Mouse (Mus musculus): ENCODE measurements around the gene Zfp646.
A peak's percentile ranks its signal among the peaks of the same experiment; 100 is the strongest.
"Not testable (repeated sequence)": the region's sequence is repeated elsewhere in the genome, so short reads cannot be mapped to it uniquely, and the experiment has no call there.

Gene Zfp646

DNA sequence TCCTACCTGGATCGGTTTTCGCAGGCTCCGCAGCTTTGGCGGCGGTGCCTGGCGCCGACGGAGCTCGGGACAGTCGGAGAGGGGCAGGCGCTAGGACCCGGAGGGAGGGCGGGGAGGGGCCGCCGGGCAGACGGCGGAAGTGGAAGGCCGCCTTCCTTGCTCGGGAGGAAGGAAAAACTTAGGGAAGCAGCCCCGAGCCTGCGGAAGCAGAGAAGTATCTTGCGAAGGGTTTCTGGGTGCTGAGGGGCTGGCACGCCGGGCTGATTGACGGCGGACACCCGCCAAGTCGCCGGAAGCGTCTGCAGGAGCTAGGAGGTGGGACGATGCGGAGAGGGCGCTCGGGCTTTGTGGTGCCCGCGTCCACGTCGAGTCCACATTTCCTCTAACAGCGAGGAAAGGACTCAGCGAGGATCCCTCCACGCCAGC, at the start of gene Zfp646:
Gene Zfp646, plus strand, starts transcription at position 181 of the 426 bp plus-strand sequence.
- DNase-seq: peak; percentile 80

DNA sequence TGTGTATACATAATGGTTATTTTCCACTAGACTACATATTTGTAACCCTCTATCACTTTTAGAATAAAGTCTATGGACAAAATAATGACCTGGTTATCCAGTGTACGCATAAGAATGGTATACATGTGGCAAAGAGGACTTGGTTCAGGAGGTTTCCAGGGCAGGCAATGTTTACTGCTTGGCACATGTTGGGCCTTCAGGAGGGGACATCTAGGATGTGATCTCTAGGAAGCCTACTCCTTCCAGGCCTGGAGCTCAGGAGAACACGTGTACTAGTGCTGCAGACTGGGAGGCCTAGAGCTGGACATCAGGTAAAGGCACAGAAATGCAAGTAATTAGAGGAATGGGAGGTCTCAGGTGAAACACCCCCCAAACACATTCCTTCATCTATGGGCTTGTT, 40.5 kb upstream of the Zfp646 start:
- DNase-seq: no peak

DNA sequence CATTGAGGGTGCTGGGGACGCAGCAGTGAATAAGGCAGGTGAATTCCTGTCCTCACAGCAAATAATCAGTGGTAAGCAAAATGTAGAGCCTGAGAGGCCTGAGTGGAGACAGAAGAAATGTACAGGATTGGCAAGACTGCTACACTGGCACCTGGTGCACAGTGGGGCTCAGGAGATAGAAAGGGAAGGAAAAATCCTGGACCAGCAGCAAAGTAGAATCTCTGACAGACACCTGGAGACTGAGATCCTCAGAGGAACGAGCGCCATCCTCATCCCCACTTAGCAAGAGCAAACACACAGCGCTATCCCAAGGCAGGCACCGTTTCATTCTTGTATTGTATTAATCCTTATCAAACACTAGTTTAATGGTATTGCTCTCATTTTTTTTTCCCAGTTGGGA, 38.5 kb upstream of the Zfp646 start:
- no peak for DNase-seq

DNA sequence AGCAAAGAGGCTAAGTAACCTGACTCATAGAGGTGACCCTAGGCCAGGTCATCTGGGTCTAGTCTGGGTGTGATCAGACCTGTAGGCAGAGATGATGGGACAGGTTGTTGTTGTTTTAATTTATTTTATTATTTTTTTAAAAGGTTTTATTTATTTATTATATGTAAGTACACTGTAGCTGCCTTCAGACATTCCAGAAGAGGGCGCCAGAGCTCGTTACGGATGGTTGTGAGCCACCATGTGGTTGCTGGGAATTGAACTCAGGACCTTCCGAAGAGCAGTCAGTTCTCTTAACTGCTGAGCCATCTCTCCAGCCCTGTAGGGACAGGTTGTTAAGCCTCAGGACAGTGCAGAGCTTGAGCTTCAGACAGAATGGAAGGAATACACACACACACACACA, 38.1 kb upstream of the Zfp646 start:
- not testable (repeated sequence) for DNase-seq

DNA sequence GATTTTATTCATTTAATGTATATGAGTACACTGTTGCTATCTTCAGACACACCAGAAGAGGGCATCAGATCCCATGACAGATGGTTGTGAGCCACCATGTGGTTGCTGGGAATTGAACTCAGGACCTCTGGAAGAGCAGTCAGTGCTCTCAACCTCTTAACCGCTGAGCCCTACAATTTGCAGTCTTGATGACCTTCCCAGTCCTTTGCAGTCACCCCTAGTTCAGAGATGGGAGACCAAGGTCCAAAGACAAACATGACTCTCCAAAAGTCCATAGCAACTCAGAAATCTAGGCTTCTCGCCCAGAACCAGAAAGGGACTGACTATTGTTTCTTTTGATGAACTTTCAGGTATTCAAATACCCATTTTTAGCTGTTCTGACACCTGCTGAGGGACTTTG, 36.0 kb upstream of the Zfp646 start:
- not testable (repeated sequence) for DNase-seq

DNA sequence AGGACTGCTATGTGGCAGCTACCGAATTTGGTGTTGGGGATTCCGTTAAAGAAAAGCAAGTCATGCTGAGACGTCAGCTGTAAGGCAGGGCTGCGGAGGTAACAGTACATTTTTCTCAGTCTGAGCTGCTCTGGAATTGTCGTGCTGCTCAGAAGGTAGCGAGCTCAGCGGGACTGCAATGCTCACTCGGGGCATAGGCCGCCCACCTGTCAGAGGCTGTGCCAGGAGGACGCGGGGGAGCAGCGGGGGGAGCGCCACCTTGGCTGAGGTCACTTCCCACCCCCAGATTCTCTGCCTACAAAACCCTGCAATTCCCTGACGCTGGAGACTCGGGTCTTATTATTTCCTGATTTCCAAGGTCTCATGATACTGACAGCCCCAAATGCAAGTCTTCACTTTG, 35.1 kb upstream of the Zfp646 start:
- peak; percentile 84 for DNase-seq

DNA sequence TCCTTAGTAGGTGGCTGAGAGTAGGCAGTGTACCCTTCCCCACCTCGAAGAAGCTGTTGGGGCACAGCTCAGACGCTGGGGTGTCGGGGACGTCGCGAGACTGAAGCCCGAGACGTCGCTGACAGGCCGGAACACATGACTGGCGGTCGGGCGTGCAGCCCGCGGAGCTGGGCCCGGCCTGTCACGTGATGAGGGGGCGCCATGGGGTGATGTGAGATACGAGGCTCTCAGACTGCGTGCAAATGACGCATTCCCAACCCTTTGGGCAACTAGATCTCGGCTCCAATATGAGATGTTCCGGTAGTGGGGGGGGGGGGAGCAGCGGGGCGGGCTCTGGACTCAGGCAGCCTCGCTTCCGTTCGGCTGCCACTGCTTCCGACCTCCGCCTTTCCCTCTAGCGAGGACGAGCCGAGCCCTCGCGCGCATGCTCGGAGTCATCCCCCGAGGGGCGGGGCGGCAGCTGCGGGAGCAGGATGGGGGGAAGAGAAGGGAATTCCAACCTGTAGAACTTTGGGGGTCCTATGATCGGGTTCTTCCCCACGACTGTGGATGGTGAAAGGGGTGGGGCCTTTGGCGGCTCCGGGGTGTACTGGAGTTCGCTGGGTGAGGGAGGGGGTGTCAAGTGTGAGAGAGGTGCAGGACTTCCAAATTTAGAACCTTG, 34.6 kb upstream of the Zfp646 start:
- DNase-seq: peak; percentile 95

DNA sequence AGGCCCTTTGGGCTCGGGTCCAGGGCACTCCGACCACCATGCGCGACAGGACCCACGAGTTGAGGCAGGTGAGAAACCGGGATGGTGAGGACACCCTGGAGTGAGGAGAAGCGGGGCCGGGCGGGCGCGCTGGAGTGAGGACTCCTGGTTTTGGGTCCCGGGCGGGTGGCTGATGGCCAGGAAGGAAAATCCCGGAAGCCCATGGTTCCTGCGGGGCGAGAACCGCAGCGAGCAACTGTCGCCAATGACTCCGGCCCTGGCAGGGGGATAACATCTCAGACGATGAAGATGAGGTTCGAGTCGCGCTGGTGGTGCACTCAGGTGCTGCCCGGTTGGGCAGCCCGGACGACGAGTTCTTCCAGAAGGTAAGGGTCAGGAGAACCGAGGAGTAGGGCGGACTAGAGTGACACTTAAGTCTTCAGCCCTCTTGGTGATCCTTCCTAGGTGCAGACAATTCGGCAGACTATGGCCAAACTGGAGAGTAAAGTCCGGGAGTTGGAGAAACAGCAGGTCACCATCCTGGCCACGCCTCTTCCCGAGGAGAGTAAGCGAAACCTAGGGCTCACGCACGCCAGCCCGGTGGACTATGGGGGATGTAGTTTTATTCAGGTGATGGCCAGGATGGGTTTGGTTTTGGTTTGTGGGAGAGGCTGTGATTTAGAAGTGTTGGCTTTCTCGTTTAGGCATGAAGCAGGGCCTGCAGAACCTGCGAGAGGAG, 33.9 kb upstream of the Zfp646 start:
- DNase-seq: peak; percentile 81

DNA sequence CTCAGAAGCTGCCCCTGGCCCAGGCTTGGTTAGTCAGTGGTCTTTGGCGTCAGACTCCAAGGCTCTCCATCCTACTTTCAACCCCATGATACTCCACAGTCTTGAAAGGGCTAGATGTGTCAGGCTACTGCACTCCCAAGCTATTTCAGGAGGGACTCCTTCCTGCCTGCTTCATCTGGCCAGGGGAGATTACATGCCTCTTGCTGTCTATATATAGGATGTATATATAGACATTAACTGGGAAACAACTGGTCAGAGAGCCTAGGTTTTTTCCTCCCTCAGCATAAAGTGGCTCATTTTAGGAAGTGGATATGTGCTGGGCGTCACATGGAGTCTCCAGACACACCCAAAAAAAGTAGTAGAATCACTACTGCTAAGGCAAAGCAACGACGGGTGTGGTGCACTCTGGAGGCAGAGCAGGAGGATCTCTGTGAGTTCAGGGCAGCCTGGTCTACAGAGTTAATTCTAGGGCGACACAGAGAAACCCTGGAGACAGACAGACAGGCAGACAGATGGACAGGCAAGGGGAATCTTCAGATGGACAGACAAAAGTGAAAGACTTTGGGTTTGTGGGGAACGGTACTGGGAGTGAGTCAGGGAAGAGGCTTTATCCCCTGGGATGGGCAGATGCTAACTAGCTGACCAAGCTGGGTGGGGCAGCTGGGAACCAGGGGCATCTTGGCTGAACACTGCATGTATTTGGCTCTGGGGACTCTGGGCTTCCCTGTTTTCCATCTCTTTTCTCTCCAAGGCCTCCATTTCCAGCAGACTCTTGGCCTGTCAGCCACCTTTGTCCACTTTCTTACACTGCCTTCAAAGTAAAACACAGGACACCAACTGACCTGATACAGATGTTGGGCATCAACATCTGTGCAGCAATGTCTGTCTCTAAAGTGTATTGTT, 25.8 kb upstream of the Zfp646 start:
- no peak for DNase-seq

DNA sequence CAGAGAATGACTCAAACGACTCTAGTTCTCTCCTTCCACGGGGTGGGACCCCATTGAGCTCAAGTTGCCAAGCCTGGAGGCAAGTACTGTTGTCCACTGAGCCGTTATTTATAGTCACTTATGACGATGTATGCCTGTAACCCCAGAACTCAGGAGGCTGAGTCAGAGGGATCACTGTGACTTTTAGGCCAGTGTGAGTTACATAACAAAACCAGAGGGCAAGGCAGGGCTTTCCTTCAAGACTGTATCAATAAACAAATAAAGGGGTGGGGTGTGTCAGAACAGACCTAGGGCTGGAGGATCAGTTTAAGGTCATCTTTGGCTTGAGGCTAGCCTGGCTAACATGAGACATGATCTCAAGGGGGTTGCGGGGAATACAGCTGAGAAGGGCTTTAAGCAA, 25.1 kb upstream of the Zfp646 start:
- no peak for DNase-seq

DNA sequence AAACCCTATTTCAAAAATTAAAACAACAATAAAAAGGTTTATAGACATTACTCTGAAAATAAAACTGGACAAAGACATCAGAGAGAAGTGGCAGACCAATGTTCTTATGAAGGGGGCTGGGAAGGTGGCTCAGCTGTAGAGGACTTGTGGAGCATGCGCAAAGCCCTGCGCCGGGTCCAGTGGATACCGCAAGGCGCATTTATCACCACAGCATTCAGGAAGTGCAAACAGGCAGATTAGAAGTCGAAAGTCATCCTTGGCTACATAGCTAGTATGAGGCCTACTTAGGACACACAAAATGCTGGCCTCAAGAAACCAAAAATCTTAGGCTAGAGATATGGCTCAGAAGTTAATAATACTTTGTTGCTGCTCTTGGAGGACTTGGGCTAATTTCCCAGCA, 17.8 kb upstream of the Zfp646 start:
- DNase-seq: no peak

DNA sequence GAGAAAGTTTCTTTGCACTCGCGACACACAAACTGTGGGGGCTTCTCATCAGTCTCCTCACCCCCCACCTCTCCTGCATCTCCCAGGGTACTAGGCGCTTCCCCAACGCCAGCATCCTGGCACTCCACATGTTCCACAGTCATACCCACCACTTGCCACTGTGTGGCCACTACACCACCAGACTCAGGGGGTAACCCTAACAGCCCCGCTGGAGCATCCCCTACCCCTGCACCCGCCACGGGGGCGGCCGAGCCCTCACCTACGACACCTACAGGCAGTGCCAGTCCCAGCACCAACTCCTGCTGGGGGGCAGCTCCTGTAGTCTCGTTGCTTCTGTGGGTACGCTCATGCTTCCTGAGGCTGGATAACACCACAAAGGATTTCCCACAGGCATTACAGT, 9.6 kb upstream of the Zfp646 start:
- DNase-seq: no peak

DNA sequence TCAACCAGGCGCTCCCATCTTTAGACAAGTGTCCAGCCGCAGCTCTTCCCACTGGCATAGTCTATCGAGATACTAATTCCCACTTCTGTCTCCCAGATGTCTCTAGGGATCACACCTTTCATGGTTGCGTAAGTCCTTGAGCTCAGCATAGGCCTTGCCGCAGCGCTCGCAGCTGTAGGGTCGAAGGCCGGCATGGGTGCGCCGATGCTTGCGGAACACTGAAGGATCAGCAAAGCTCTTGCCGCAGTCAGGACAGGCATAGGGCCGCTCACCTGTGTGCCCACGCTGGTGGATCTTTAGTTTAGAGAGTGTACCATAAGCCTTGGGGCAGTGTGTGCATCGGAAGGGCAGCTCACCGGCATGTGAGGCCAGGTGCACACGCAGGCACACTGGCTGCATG, 8.4 kb upstream of the Zfp646 start:
- no peak for DNase-seq

DNA sequence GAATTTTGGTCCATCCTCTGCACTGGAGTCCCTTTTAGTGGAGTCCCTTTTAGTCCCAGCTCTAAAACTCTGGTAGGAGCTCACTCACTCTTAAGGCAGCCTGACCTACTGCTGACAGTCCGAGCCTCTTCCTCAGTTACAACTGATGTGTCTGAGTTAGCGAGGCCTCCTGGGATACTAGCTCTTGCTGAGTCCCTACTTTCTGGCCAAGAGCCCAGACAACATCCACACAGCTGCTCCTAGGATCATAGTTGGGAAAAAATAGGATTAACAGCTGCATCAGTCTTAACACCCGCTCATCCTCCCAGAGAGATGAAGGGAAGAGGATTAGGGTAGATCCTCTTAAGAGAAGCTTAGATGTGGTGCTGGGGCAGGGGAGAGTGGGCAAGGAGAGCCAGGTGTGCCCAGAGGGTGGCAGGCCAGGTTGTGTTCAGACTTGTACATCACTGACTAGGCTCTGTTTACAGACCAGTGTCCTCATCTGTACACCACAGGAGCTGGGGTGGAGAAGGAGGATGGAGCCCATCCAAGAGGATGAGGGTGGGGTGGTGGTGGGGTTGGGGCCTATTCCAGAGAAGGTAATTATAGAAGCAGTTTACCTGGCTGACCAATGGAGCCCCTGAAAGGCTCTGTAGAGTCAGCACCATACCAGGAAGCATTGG, 6.7 kb upstream of the Zfp646 start:
- DNase-seq: no peak

DNA sequence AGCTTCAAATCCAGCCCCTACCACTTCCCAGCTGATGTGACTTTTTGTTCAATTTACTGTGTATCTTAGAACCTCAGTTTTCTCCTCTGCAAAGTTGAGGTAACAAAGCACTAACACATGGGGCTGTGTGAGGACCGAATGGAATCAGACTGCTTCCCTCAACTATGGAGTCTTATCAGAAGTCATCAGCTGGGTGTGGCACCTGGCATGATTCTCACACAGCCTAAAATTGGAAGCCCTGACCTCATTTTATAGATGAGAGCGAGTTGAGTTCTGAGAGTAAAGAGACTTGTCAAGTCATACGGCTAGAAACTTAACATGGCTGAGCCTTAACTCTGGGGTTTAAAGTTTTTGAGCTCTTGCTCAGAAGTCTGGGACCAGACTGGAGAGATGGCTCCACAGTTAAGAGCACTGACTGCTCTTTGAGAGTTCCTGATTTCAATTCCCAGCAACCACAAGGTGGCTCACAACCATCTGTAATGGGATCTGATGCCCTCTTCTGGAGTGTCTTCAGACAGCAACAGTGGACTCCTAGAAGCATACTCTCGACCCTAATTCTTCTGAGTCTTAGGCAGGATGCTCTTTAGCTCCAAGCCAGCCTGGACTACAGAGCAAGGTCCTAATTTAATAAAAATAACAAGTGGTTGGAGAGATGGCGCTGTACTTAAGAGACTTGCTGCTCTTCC, 5.7 kb upstream of the Zfp646 start:
- peak; percentile 34 for DNase-seq

DNA sequence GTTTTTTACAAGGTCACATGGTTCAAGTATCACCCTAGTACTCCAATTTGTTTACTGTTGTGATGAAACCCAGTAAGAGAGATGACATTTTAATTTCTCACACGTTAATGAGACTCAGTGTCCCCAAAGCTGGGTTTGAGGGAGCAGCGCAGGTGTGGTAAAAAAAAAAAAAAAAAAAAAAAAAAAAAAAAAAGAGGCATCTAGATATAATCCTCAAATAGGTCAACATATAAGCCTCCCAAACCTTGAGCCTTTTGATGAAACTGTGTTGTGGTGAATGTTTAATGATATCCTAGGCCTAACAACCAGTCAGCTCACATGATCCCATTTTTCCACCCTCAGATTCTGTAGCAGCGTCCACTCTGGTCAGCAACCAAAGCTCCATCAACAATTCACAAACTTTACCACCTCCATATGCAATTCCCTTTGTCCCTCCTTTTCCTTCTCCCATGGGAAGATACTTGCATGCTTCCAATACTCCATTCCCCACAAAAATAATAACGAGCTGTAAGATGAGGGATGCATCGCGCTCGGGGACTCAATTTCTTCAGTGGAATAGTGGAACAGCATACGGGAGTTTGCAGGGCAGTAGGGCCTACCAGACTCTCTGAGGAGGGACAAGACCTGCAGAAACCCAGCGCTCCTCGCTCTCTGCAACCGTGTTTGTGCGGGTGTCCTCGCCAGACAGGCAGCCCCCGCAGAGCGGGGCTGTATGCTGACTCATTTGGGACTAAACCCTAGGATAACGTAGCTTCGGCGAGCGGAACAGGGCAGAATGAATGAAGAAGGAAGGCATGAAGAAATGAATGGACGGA, 1.0 kb upstream of the Zfp646 start:
- DNase-seq: no peak

DNA sequence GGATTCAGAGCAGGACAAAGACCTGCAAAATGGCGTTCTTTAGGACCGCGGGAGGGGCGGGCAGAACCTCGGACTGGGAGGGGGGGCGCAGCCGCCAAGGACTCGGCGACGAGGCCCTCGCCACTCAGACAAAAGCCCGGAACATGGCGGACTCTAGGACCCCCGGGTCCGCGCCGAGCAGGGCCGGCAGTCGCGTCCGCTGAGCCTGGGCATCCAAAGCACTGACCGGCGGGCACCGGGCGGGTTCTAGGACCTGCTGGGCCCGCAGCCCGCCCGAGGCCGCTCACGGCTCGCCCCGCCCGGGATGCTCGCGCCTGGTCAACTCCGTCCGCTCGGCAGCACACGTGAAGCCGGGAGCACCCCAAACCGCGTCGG, 407 bp upstream of the Zfp646 start:
- peak; percentile 92 for DNase-seq

DNA sequence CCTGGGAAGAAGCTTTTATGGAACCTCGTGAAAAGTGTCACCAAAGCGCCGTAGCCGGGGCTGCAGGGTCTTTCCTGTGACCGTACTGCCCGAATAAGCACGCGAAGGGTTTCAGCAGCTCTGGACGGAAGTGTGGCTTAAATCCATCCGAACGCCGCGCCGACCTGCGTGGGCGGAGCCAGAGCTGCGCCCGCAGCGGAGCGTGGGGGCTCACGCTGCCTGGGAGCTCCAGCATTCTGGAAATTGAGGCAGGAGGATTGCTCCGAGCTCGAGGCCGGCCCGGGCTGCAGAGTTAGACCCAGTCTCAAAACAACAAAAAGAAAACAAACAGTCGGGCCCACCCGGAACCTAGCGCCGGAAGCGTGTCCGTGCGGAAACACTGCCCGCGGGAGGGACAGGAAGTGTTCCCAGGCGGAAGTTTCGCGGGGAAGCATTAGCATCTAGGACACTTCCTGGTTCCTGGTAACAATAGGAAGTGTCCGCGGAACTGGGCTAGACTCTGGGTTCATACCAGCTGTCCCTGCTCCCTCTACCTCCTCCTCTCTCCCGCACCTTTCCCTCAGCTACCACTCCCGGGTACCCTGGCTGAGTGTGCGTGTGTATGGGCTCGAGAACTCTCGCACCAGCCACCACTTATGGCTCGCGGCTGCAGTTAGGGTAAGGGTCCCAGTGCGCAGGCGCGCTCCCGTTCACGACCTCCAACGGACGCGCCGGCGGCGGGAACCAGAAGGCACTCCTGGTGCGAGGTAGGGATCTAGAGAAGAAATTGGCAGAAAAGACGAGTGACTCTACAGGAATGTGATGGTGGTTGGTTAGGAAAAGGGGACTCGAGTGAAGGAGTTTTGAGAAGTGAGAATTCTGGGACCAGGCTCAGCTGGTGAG, 687 bp downstream of the Zfp646 start, which contains the start of gene Zfp668:
Gene Zfp668, minus strand, starts transcription at position 362 of the 882 bp plus-strand sequence.
- DNase-seq: peak; percentile 88

DNA sequence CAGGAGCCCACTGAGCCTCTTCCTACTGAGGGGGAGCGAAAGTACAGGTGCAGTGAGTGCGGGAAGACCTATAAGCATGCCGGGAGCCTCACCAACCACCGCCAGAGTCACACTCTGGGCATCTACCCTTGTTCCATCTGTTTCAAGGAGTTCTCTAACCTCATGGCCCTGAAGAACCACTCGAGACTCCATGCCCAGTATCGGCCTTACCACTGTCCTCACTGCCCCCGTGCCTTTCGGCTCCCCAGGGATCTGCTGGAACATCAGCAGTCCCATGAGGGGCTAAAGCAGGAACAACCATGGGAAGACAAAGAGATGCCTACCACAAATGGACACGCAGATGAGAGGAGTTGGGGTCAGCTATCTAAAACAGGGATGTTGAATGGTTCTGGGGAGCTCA, 3.3 kb downstream of the Zfp646 start:
- no peak for DNase-seq

DNA sequence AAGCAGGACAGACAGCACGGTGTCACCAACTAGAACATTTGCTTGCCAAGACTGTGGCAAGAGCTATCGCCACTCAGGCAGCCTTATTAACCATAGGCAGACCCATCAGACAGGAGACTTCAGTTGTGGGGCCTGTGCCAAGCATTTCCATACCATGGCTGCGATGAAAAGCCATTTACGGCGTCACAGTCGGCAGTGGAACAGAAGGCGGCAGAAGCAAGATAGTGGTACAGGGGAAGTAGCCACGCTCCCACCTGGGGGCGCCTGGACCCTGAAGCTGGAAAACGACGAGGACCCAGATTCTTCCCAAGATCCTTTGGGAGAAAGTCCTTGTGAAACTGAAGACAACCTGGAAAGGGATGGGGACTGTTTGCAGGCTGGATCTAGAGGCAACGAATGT, 4.4 kb downstream of the Zfp646 start:
- no peak for DNase-seq

DNA sequence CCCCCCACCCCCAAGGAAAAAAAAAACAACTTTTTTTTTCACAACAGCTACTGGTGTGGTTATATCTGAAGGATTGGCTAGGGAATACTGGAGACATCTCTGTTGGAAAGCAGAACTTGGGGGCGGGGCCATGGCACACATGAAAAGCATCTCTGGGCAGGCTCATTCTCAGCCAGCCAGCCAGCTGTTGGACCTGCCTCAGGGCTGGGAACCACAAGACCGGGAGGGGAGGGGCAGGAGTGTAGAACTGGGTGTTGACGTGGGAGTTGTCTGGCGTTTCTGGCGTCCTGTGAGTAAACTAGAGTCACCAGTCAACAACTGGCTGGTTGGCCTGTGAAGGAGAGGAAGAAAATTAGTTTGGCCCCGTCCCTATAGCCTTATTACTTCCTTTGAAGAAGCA, 9.9 kb downstream of the Zfp646 start:
- DNase-seq: no peak
